Mouse (Mus musculus) naive thymus-derived CD4-positive, alpha-beta T cell, adult 2 months (primary cell): ENCODE data around the gene Parva.

ENCODE experiments used
- DNase-seq: peaks from one replicate; pipeline ENCODE4 v3.0.0-alpha.2; 2011; ENCODE audit warnings: low read depth

Gene Parva

GRCm38 (mm10) chr7:112512895-112513294 lies 85.6 kb downstream of the Parva start:
- DNase-seq = no peak

GRCm38 (mm10) chr7:112514636-112515193 lies 87.4 kb downstream of the Parva start:
- no peak for DNase-seq

- DNase-seq = no peak
These were observed 98.2 kb downstream of the Parva start for GRCm38 (mm10) chr7:112525465-112525864.

- no peak for DNase-seq
These were observed 98.9 kb downstream of the Parva start for GRCm38 (mm10) chr7:112526226-112526625.

- no peak for DNase-seq
These were observed 99.9 kb downstream of the Parva start for GRCm38 (mm10) chr7:112527230-112527629.

GRCm38 (mm10) chr7:112528059-112528458 lies 100.8 kb downstream of the Parva start:
- DNase-seq = no peak

- DNase-seq = no peak
These were observed 101.5 kb downstream of the Parva start for GRCm38 (mm10) chr7:112528582-112529360.

- no peak for DNase-seq
These were observed 103.6 kb downstream of the Parva start for GRCm38 (mm10) chr7:112530924-112531323.

GRCm38 (mm10) chr7:112534148-112534547 lies 106.8 kb downstream of the Parva start:
- DNase-seq = no peak

- no peak for DNase-seq
These were observed 108.2 kb downstream of the Parva start for GRCm38 (mm10) chr7:112535408-112535921.

GRCm38 (mm10) chr7:112549136-112549535 lies 121.8 kb downstream of the Parva start:
- DNase-seq = no peak

GRCm38 (mm10) chr7:112561504-112561903 lies 134.2 kb downstream of the Parva start:
- no peak for DNase-seq

- no peak for DNase-seq
These were observed 139.7 kb downstream of the Parva start for GRCm38 (mm10) chr7:112567004-112567403.

- no peak for DNase-seq
These were observed 141.7 kb downstream of the Parva start for GRCm38 (mm10) chr7:112568961-112569360.

GRCm38 (mm10) chr7:112581621-112582020 lies 154.3 kb downstream of the Parva start:
- DNase-seq = no peak

- no peak for DNase-seq
These were observed 155.6 kb downstream of the Parva start for GRCm38 (mm10) chr7:112582882-112583405.

- DNase-seq = no peak
These were observed 160.1 kb downstream of the Parva start for GRCm38 (mm10) chr7:112587449-112587848.

GRCm38 (mm10) chr7:112589530-112589929 lies 162.2 kb downstream of the Parva start:
- DNase-seq = no peak

- DNase-seq = no peak
These were observed 166.3 kb downstream of the Parva start for GRCm38 (mm10) chr7:112593586-112593985.

- DNase-seq = no peak
These were observed 168.0 kb downstream of the Parva start for GRCm38 (mm10) chr7:112595226-112595850.

GRCm38 (mm10) chr7:112599650-112600049 lies 172.3 kb downstream of the Parva start:
- no peak for DNase-seq

GRCm38 (mm10) chr7:112600163-112600562 lies 172.9 kb downstream of the Parva start:
- DNase-seq = no peak

- DNase-seq = no peak
These were observed 175.7 kb downstream of the Parva start for GRCm38 (mm10) chr7:112602966-112603365.
